In genomic region chr9:21073044-21073840, GRCm38 (mm10) we compare ENCODE assay signal across 7 mouse cellular contexts. TPM values are rescaled to one million over a fixed set of nuclear protein-coding genes. Genes with fewer than 3 reads are reported as not detected.
DNase-seq lines count a peak whose midpoint lies in the region; ATAC-seq lines count a peak whose summit lies in the region.

Gene Gm49373, minus strand, starts transcription at chr9:21073096.
Gene Fdx1l, minus strand, starts transcription at chr9:21073614.

- peak; percentile 95 for ATAC-seq in intestine, embryonic 16.5 days
- ATAC-seq in midbrain, embryonic 11.5 days (ENCODE audit: low FRiP score) = peak; percentile 97

- no peaks in the 10 kb centered on the region for H3K4me1 ChIP-seq in intestine, embryonic 16.5 days (ENCODE audit: control insufficient read depth, insufficient read depth, low read length)
- peaks cover 7% of the 10 kb centered on the region for H3K4me1 ChIP-seq in midbrain, embryonic 11.5 days (ENCODE audit: control insufficient read depth, insufficient read depth, low read length)

- H3K4me3 ChIP-seq in intestine, embryonic 16.5 days (ENCODE audit: low read length) = peak within 1 kb of the TSS; percentile 79
- H3K4me3 ChIP-seq in midbrain, embryonic 11.5 days (ENCODE audit: low read depth, low read length) = peak within 1 kb of the TSS; percentile 82

- intact Hi-C loops in gastrocnemius, postnatal 36 days (cut with DNase I) = no loop called here
- intact Hi-C loops in left cerebral cortex, postnatal 36 days (cut with DNase I) = loop anchor here (2.0 kb wide), 1 partner anchor 40 kb away; the partner anchor contains the start of gene Icam5

- H3K4me2 ChIP-seq in intestine, embryonic 16.5 days (ENCODE audit: low read depth, low read length) = peak within 1 kb of the TSS; percentile 71
- H3K4me2 ChIP-seq in midbrain, embryonic 11.5 days = peak within 1 kb of the TSS; percentile 82

- peaks cover 15% of the 10 kb centered on the region; the same call in 1 of the 2 replicates for H3K36me3 ChIP-seq in intestine, embryonic 16.5 days (ENCODE audit: control insufficient read depth, insufficient read depth, low read length)
- H3K36me3 ChIP-seq in midbrain, embryonic 11.5 days (ENCODE audit: control insufficient read depth, insufficient read depth, low read length) = peaks cover 24% of the 10 kb centered on the region

- H3K9ac ChIP-seq in intestine, embryonic 16.5 days (ENCODE audit: low read depth, low read length) = peak within 1 kb of the TSS; percentile 84
- peak within 1 kb of the TSS; percentile 89 for H3K9ac ChIP-seq in midbrain, embryonic 11.5 days (ENCODE audit: low read length)

- peak; percentile 82 to 84 for DNase-seq in adrenal gland, adult 18-20 months (ENCODE audit: low spot score in 2 of 2)
- DNase-seq in embryo, embryonic 11 days = peak; percentile 95
- peak; percentile 82 to 83 for DNase-seq in gastrocnemius, postnatal 36 days
- DNase-seq in left cerebral cortex, postnatal 36 days (ENCODE audit: low spot score in 2 of 2) = peak; percentile 91 to 93
- DNase-seq in midbrain, embryonic 11.5 days (ENCODE audit: low spot score, missing footprints) = peak; percentile 98
- peak; percentile 87 for DNase-seq in skeletal muscle tissue, adult 2 months (ENCODE audit: low read depth, low spot score)

- 2% methylated on average over 47 of the region's 58 CpGs for WGBS in intestine, embryonic 16.5 days
- WGBS in midbrain, embryonic 11.5 days = 4% methylated on average over 57 of the region's 58 CpGs

- H3K27me3 ChIP-seq in intestine, embryonic 16.5 days (replicated peaks; ENCODE audit: control insufficient read depth, insufficient read depth, low read length) = no peaks in the 10 kb centered on the region
- no peaks in the 10 kb centered on the region for H3K27me3 ChIP-seq in midbrain, embryonic 11.5 days (ENCODE audit: control insufficient read depth, insufficient read depth, low read length)

- H3K27ac ChIP-seq in intestine, embryonic 16.5 days (ENCODE audit: low read length) = peak within 1 kb of the TSS; percentile 83
- H3K27ac ChIP-seq in midbrain, embryonic 11.5 days (ENCODE audit: low read depth, low read length) = no peak within 1 kb of the TSS; the same call in 1 of the 2 replicates

- H3K9me3 ChIP-seq in intestine, embryonic 16.5 days (ENCODE audit: control insufficient read depth, low read length) = no peaks in the 10 kb centered on the region
- H3K9me3 ChIP-seq in midbrain, embryonic 11.5 days (ENCODE audit: control insufficient read depth, low read length) = no peaks in the 10 kb centered on the region

RNA-seq across cellular contexts. Expression of gene Gm49373, which starts in this region (rescaled TPM):
- under 1 TPM; 0.53 to 0.80 TPM for total RNA-seq in adrenal gland, adult 18-20 months (2021)
- under 1 TPM in 1 of 2 experiments, not detected in 1; 0.17 TPM for total RNA-seq in gastrocnemius, postnatal 36 days (2021)
- polyA plus RNA-seq in intestine, embryonic 16.5 days (2015; fragmentation: Nextera tagmentation; extraction: Ambion mirVana) = 0.44 and 0.55 TPM in 2 replicates
- total RNA-seq in left cerebral cortex, postnatal 36 days (2021) = 1 to 10 TPM; 1.5 to 1.6 TPM
- 0.75 and 1.3 TPM in 2 replicates for polyA plus RNA-seq in midbrain, embryonic 11.5 days (2014; fragmentation: Nextera tagmentation; extraction: Ambion mirVana)

RNA-seq across cellular contexts. Expression of gene Fdx1l, which starts in this region (rescaled TPM):
- total RNA-seq in adrenal gland, adult 18-20 months (2021) = 10 to 100 TPM; 38.3 to 39.2 TPM
- 10 to 100 TPM; 37.5 to 40.4 TPM for total RNA-seq in gastrocnemius, postnatal 36 days (2021)
- 63.3 and 69.8 TPM in 2 replicates for polyA plus RNA-seq in intestine, embryonic 16.5 days (2015; fragmentation: Nextera tagmentation; extraction: Ambion mirVana)
- 10 to 100 TPM; 59.0 to 70.8 TPM for total RNA-seq in left cerebral cortex, postnatal 36 days (2021)
- polyA plus RNA-seq in midbrain, embryonic 11.5 days (2014; fragmentation: Nextera tagmentation; extraction: Ambion mirVana) = 46.3 and 50.4 TPM in 2 replicates
